Mouse (Mus musculus) adrenal gland (tissue): Measurements from ENCODE around the gene Olfr1247.
"Not testable (repeated sequence)": the region's sequence is repeated elsewhere in the genome, so short reads cannot be mapped to it uniquely, and the experiment has no call there.

Experiments
- intact Hi-C: fragments of 180-260 bp; cut with DNase I; formaldehyde crosslinking; loops from one replicate; pipeline ENCODE4 v1.15.1; 2025
- long read RNA-seq, 2 experiments: library from polyadenylated mRNA; unstranded; transcript quantifications; one replicate each; pipeline ENCODE4 v2.0.0; 2020; ENCODE audit warnings: borderline replicate concordance in 1 of 2; ENCODE audit not compliant: insufficient replicate concordance in 1 of 2

Olfr1247 gene
- long read RNA-seq, experiment 1, result 0 reads
- long read RNA-seq, experiment 2, result 0 reads

DNA sequence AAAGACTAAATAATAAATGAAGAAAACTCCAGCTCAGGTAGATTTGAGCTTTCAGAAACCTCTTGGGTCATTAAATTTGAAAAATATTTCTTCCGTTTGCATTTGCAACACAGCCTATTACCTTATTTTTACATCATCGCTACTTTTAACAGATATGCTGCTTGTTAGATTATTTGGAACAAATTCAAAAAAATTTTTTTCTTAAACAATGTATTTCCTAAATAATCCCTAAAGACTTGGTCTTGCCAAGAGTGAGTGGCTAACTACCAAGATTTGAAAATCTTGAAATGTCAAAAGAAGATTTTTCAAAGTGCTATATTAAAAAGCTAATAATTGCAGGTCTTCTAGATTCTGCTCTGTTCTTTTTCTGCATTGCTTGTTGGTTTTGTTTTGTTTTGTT lies at the start of gene Olfr1247:
Olfr1247 (minus strand) TSS at position 101 of the 400 bp plus-strand sequence.
- intact Hi-C loops, result no loop called here

DNA sequence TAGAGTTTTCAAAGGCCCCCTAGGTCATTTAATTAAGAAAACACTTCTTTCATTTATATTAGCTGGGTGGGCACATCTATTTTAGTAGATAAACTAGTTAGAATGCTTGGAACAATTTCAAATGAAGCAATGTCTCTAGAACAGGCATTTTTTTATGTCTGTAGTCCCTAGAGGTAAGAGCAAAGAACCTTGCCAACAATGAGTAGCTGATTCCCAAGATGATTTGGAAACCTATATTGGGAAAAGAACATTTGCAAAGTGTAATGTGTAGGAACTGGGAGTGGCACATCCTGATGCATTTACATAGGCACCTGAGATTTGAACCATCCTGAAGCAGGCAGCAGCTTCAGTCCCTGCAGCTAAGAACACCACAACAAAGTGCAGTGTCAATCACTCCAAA lies 47.4 kb upstream of the Olfr1247 start, which contains the start of gene Olfr1250:
Olfr1250 (minus strand) TSS at position 101 of the 400 bp plus-strand sequence.
- intact Hi-C loops, result no loop called here

DNA sequence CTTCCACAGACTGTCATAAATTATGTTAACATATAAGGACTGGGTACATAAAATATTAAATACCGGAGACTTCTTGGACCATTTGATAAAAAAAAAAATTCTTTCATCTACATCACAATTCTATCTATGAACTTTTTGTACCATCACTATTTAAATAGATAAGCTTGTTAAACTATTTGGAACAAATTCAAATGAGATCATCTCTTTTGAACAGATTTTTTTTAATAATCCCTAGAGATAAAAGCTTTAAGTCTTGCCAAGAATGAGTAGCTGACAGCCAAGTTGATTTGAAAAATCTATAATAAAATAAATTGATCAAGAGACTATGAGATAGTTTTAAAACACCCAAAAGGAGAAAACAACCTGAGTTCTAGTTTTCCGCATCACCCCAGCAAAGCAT lies 21.0 kb upstream of the Olfr1247 start, which contains the start of gene Olfr1249:
Olfr1249 (minus strand) TSS at position 101 of the 400 bp plus-strand sequence.
- intact Hi-C loops, result no loop called here

DNA sequence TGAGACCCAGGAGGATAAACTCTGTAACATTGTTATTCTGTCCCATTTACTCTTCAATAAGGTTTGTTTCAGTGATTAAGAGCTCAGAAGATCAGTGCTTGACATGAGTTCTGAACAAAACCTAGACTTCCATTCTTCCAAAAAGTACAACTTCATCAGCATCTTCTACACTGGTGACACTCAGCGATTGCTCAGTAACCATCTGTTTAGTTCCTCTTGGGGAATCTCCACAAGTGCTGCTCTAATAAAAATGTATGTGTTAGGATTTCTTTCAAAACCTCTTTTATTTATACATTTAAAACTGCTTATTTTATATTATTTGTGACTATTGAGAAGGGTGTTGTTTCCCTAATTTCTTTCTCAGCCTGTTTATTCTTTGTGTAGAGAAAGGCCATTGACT lies 4.2 kb upstream of the Olfr1247 start, which contains the start of gene Olfr1248:
Olfr1248 (minus strand) TSS at position 101 of the 400 bp plus-strand sequence.
- intact Hi-C loops, result not testable (repeated sequence)

DNA sequence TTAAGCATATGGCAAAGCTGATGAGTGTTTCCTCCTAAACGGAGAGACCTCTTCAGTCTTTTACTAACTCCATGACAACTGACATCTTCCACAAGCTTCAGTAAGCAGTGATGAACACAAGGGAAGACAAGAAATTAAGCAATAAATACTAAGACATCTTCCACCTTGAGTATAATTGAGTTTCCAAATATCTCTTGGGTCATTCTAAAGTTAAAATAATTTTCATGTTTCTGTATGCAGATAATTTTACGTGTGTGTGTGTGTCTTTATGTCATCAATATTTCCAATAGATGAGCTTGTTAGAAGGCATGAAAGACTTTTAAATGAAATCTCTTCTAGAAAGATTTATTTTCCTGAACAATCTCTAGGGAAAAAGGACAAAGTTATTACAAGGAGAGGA lies 20.9 kb downstream of the Olfr1247 start, which contains the start of gene Olfr1246:
Olfr1246 (minus strand) TSS at position 101 of the 400 bp plus-strand sequence.
- intact Hi-C loops, result no loop called here

DNA sequence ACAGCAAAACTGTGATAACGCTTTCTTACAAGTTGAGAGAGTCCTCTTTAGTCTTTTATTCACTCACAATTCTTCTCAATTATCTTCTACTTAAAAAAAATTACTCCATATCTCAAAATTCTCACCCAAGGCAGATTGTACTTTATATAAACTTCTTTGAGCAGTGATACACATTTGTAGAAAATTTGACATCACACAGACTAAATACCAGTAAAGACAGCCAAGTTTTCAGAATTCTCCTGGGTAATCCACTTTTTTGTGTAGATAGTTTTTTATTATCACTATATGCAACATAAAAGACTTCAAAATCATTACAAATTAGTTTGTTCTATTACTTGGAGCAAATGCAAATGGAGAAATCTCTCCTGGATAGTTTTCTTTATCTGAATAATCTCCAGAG lies 35.6 kb downstream of the Olfr1247 start, which contains the start of gene Olfr1245:
Olfr1245 (minus strand) TSS at position 101 of the 400 bp plus-strand sequence.
- intact Hi-C loops, result no loop called here

DNA sequence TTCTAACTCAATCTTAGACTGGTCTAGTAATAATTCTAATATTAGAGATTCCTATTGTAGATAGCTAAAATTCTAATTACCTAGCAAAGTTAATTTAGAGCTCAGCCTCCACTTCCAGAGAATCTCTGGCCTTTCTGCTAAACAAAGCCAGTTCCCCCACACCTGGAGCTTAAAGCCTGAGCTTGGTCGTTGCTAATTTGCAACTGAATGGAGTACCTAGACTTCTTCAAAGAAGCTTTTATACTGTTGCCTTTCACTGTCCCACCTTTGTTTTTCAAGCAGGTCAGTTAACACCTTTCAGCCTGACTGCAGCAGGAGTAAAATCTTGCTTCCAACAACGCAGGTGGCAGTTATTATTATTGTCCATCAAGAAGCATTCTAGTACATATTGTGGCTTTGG lies 51.2 kb downstream of the Olfr1247 start:
- intact Hi-C loops, result not testable (repeated sequence)
